Mouse (Mus musculus) midbrain, embryonic 12.5 days (tissue): ENCODE measurements at regions not wholly inside any gene's neighbourhood (a gene's known extent, or its start where the extent isn't known, plus 50 kb on each side); places are given as distances from the start of the nearest gene placed in this dataset.
A peak's percentile ranks its signal among the peaks of the same experiment; 100 is the strongest.

ENCODE experiments used
- ATAC-seq: fragments of 200-750 bp; cut with Nextera tagmentation; 2 replicates; pipeline ENCODE4 v1.8.0; 2017; ENCODE audit warnings: low read depth, moderate TSS enrichment, moderate library complexity; ENCODE audit not compliant: low FRiP score
- H3K27ac ChIP-seq: fragments of 300-500 bp; sonication (generic); replicated peaks from 2 replicates; pipeline ENCODE4 v1.5.1; 2016; ENCODE audit warnings: mild to moderate bottlenecking
- H3K27me3 ChIP-seq: fragments of 300-500 bp; sonication (generic); 2 replicates; pipeline ENCODE4 v1.6.1; 2016; ENCODE audit warnings: mild to moderate bottlenecking
- H3K36me3 ChIP-seq: fragments of 300-500 bp; sonication (generic); 2 replicates; pipeline ENCODE4 v1.6.1; 2016
- H3K4me1 ChIP-seq: fragments of 300-500 bp; sonication (generic); 2 replicates; pipeline ENCODE4 v1.6.1; 2016
- H3K4me2 ChIP-seq: fragments of 300-500 bp; sonication (generic); replicated peaks from 2 replicates; pipeline ENCODE4 v1.6.1; 2016; ENCODE audit warnings: mild to moderate bottlenecking, moderate library complexity
- H3K4me3 ChIP-seq: fragments of 300-500 bp; sonication (generic); 2 replicates; pipeline ENCODE4 v1.5.1; 2016; ENCODE audit warnings: mild to moderate bottlenecking
- H3K9ac ChIP-seq: fragments of 300-500 bp; sonication (generic); replicated peaks from 2 replicates; pipeline ENCODE4 v1.6.1; 2016; ENCODE audit warnings: mild to moderate bottlenecking, moderate library complexity
- H3K9me3 ChIP-seq: fragments of 300-500 bp; sonication (generic); 2 replicates; pipeline ENCODE4 v1.6.1; 2016; ENCODE audit warnings: mild to moderate bottlenecking
- WGBS: fragments of 180-500 bp; shearing (Covaris S2); methylation state at CpG from one replicate; pipeline ENCODE4 v1.1.7; 2016; 5-methylcytosine and 5-hydroxymethylcytosine counted together

DNA sequence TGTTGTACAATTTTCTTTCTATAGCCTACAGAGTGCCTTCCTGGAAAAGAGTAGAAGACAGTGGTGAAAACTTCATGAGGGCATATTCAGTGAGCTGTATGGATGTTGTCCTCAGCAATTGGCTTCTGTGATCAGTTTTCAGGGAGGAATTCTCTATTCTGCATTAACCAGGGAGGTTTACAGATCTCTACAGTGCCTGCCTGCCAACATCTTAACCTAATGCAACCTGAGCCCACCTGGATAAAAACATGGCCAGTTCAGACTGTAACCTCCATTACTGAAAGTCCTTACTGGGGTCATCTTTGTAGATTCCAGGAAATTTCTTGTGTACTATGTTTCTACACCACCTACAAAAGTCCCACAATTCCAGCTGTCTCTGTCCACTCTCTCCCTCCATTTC, 791.4 kb upstream of the Nectin3 start:
- Histone ChIP-seq H3K9me3 (no peaks in the 10 kb centered on the region), H3K4me3 (no peak overlapping the region), H3K27me3 (no peaks in the 10 kb centered on the region), H3K9ac (no peak overlapping the region), H3K4me2 (no peak overlapping the region), H3K4me1 (no peaks in the 10 kb centered on the region), H3K27ac (no peak overlapping the region), H3K36me3 (no peaks in the 10 kb centered on the region)
- ATAC-seq: no peak

DNA sequence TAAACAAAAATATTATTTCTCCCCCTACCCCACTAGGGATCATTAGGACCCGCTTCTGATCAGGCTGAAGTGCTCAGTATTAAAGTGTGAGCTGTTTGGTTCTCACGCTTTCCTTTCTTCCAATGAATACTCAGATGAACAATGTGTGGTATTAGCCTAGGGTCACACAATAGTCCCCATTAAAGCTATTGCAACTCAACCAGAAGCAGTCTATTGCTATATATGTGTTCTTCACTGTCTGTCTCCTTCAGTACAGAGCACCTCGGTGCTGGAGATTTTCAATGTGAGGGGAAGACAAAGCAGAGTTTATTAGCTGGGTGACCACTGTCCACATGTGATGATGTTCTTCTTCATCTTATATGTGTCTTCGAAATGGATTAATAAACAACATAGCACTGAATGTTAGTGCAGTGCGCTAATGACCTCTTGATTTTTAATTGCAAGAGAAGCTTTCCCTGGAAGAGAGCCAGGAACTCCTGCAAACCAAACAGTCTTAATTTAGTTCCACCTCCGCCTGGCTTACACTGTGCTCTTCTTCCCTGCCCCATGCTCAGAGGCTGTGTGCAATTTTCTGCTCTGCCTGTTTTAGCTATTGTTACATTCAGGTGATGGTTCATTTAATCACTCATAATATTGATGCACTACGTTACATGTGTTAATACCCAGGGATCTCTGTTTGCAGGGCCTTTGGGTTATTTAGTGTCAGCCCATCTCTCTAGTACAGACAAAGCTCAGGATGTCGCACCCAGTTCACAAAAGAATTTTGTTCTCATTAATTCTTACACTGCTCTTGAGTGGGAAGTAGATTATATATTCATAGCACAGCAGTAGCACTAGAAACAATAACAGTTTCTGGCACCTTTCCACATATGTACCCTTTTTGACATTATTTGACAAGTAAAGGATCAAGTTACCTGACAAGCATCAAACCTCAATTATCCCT, 768.7 kb upstream of the Nectin3 start:
- no peak overlapping the region for H3K4me2 ChIP-seq

More for the DNA sequence above, 768.7 kb upstream of the Nectin3 start:
- no peaks in the 10 kb centered on the region for H3K27me3 ChIP-seq
- H3K4me3 ChIP-seq: no peak overlapping the region
- H3K4me1 ChIP-seq: peaks cover 3% of the 10 kb centered on the region; the same call in 1 of the 2 replicates
- no peak overlapping the region for H3K9ac ChIP-seq
- no peaks in the 10 kb centered on the region for H3K9me3 ChIP-seq
- ATAC-seq: peak; percentile 68
- H3K36me3 ChIP-seq: no peaks in the 10 kb centered on the region
- H3K27ac ChIP-seq: no peak overlapping the region
- WGBS: 73% methylated on average over 8 of the region's 8 CpGs
